Mouse (Mus musculus) erythroblast, embryonic 14.5 days (primary cell): ENCODE results near the gene Cyp4a14.

Experiments used
- GATA1 ChIP-seq: IDR thresholded peaks from 2 replicates; pipeline ENCODE4 v1.6.1; 2012; ENCODE audit warnings: low read length, inconsistent platforms, mixed read lengths
- TAL1 ChIP-seq: IDR thresholded peaks from 3 replicates; pipeline ENCODE4 v1.6.1; 2012; ENCODE audit warnings: low read length, inconsistent platforms, mixed read lengths

- no peak for TF ChIP-seq TAL1
- no peak for TF ChIP-seq GATA1
Observed at GRCm38 (mm10) chr4:115481006-115481652, 14.8 kb downstream of the Cyp4a14 start.
